Mouse (Mus musculus): Measurements from ENCODE around the gene Aebp2.
A peak's percentile ranks its signal among the peaks of the same experiment; 100 is the strongest.
"Not testable (repeated sequence)": the region's sequence is repeated elsewhere in the genome, so short reads cannot be mapped to it uniquely, and the experiment has no call there.

Gene Aebp2

DNA sequence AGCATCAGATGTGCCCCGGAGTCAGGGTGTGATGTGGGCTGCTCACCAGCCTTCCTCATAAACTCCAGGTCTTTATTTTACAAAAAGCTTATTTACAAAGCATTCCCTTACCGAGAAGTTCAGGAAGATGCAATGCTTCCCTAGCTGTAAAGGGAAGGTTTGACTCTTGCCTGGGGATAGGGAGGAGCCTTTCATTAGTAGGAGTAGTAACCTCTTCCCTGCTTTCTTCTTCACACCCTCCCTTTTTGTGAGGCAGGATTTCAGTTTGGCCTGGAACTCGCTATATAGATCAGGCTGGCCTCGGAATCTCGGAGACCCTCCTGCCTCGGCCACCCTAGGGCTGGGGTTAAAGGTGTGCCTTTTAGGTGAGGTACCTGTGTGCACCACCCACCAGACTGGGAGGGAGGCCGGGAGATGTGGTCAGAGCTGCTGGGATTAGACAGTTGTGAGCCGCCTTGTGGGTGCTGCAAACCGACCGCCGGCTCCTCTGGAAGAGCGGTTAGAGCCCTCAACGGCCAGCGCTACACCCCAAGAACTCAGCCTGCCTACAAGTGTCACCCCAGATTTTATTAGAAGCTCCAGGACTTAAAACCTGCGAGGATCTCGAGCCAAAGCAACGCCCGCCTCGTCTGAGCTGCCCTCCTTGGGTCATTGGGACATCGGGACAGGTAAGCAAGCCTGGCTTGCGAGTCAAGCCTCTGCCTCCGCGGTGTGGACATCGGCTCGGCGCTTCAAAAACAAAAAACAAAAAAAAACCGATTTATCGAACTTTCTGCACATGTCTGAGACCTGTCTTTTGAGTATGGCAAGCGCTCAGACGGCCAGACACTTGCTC, at the start of gene Aebp2:
Gene Aebp2 (plus strand): TSS at position 273 of the 835 bp plus-strand sequence.
- peak; percentile 79 for DNase-seq (ENCODE audit: low read depth, low spot score)

DNA sequence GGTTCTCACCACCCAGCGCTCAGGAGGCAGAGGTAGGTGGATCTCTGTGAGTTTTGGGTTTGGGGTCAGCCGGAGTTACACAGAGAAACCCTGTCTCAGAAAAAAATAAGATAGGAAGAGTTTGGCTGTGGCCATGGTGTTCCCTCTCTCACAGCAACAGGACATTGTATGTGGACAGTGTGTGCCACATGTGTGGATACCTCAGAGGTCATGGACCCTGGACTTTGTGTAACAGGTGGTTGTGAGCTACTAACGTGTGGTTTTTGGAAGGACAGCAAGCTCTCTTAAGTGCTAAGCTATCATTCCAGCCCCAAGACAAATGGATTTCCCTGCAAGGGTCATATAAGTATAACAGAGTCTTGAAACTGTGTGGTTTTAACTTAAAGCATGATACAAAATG, 47.5 kb upstream of the Aebp2 start:
- DNase-seq (ENCODE audit: low read depth, low spot score), result no peak

DNA sequence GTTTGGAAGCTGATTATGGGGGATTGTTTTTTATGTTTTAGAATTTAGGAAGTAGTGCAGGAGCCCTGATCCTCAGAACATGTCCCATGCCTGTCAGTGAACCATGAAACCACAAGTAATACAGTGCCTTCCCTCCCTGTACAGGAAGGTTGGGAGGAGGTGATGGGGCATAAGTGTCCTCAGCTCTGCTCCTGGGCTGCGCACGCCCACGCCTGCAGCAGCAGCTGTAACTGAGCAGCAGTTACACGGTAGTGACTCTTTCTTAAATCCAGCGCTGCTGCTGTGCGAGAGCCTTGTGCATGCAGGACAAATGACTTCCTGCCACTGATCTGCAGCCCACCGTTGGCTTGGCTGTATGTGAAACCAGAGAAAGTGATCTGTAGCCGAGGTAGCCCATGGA, 46.3 kb upstream of the Aebp2 start:
- peak; percentile 29 for DNase-seq (ENCODE audit: low read depth, low spot score)

DNA sequence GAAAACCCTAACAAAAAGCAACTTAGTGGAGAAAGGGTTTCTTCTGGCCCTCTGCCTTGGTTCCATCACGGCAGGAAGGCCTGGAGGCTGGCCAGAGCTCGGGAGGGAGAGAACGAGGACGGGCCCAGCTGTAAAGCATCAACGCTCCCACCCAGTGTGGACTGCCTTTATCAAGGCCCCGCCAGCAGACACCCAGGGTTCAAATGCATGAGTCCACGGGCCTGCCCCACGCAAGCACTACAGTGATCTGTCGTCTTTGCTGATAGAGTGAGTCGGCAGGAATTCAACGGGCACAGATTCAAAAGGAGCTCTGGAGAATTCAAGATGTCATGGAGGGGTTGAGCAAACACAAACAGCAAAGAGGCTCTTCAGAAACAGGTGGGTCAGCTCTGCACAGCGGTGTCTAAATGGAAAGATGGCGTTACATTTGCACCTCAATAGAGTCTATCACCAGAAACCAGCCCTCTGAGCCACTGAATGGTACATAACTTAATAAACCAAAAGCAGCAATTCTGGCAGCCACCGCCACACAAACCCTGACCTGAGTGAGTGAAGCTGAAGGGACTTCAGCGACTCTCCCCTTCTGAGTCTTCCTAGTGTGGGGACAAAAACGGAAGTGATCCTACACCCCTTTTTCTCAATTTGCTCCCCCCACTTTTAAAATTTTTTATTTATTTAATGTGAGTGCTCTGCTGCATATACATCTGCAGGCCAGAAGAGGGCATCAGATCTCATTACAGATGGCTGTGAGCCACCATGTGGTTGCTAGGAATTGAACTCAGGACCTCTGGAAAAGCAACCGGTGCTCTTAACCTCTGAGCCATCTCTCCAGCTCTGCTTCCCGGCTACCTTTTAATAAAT, 45.3 kb upstream of the Aebp2 start:
- DNase-seq (ENCODE audit: low read depth, low spot score), result peak; percentile 80

DNA sequence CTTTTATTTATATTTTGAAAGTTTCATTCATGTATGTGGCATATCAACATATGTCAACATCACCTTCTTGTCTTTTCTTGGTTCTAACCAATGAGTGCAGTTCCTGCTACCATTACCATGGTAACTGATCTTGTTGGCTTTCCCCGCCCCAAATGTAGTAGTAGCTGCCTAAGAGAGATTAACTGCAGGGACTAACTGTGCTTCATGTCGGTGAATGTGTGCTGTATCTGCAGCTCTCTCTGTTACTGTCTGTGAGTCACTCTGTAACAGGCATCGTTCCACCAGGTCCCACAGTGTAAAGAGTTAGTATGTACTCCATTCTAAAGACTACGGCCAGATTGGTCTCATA, 44.7 kb upstream of the Aebp2 start:
- peak; percentile 38 for DNase-seq (ENCODE audit: low read depth, low spot score)

DNA sequence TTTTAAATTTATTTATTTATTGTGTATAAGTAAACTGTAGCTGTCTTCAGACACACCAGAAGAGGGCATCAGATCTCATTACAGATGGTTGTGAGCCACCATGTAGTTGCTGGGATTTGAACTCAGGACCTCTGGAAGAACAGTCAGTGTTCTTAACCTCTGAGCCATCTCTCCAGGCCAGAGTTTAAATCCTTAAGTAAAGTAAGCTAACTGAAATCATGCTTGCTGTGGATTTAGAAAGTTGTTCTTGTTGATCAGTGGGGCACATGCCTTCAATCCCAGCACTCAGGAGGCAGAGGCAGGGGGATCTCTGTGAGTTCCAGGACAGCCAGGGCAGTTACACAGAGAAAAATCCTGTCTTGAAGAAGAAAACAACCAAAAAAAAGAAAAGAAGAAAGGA, 43.5 kb upstream of the Aebp2 start:
- DNase-seq (ENCODE audit: low read depth, low spot score), result not testable (repeated sequence)

DNA sequence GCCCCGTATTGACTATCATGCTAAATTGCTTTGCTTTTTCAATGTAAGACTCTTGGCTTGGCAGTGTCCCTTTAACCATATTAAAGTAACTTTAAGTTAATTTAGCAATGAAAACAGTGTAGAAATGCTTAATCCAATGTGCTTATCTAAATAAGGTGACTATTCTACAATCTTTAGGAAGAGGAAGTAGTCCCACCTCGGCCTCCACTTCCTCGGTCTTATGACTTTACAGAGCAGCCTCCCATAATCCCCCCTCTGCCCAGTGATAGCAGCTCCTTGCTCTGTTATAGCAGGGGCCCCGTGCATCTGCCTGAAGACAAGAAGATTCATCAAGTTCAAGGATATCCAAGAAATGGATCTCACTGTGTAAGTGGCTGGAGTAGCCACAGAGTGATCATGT, 42.3 kb upstream of the Aebp2 start:
- no peak for DNase-seq (ENCODE audit: low read depth, low spot score)

DNA sequence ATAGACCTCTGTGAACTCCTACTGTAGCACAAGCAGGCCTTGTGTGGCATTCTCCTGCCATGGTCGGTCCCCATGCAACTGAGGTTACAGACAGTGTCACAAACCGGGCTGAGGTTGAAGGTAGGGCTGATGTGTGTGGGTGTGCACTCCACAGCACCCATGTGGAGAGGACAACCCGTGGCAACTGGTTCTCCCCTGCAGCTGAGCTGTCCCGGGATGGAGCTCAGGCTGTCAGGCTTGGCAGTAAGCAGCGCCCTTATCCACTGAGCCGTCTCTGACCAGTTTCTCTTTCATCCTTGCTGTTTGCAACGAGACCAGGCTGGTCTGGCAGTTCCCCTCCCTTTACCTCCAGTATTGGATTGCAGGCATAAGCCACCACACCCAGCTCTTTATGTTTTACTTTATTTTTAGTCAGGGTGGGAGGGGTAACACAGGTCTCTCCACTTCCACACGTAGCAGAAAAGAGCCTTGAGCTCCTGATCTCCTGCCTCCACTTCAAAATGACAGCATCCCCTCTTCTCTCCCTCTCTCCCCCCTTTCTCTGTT, 35.7 kb upstream of the Aebp2 start:
- no peak for DNase-seq (ENCODE audit: low read depth, low spot score)

DNA sequence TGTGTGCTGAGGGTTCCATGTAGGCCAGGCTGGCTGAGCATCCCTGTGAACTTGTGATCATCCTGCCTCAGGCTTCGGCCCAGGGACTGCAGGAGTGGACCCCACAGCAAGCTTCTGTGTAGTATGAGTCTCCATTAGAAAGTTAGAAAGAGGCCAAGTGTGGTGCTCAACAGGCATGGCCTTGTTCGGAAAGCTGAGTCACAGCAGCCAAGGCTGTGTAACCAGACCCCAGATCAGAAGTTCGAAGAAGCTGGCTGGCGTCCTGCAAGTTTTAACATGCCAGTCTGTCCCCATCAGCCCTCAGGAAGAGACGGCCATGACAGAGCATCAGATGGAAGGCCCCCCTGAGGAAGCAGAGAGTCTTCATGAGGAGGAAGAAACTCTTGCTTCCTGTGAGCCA, 31.1 kb upstream of the Aebp2 start:
- DNase-seq (ENCODE audit: low read depth, low spot score), result no peak

DNA sequence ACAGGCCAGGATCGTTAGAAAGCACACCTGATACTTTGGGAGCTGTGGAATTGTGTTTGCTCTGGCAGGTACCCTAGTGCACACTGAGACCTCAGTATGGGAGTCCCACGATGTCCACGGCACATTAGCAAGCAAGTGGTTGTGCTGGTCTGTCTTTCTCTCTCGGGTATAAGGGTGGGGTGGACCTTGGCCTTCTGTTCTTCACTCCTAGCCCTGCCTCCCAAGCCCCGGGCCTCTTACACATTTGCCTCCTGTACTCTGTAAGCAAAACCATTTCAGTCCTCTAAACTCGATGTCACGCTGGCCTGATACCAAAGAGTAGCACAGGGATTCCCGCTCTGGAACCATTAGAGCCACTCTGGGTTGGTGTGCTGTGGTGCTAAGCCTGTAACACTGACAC, 29.8 kb upstream of the Aebp2 start:
- DNase-seq (ENCODE audit: low read depth, low spot score), result no peak

DNA sequence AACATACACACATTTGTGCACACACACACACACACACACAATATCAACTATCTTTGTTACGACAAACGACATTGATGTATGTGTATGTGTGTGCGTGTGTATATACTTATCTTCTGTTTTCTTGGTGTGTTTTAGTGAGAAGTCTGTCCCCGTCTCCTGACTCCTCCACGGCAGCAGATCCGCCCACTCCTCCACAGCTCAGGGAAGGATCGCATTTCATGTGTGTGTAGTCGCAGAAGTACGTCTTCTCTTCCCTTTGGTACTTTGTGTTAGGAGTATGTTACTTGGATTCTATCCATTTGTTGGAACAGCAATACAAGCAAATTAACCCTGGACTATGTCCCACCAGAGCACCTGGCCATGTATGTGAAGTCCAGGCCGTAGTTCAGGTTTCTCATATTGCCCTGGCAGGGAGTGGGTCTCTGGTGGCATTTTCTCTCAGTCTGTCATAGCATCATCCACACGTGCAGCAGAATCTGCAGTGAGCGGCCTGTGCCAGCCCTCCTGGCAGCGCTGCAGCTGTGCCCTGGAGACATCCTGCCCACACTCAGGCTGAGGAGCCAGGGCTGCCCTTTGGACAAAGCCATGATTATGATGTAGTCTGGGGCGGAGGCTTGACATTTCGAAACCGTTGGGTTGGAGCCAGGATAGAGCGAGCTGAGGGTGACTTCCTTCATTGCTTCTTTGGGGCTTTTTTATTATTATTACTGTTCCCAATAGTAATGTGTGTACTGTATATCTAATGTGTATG, 28.9 kb upstream of the Aebp2 start:
- DNase-seq (ENCODE audit: low read depth, low spot score), result no peak

DNA sequence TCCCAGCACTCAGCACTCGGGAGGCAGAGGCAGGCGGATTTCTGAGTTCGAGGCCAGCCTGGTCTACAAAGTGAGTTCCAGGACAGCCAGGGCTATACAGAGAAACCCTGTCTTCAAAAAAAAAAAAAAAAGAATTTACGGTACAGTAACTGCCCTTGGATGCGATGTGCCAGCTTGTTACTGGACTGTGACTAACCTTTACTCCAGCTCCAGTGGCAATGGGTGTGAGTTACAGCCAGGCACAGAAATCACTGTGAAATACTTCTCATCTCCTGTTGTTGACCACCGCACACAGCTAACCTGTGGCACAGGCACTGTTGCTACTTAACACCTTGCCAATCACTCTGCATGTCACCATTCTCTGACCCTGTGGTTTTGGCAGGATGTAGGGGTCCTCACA, 26.9 kb upstream of the Aebp2 start:
- DNase-seq (ENCODE audit: low read depth, low spot score), result not testable (repeated sequence)

DNA sequence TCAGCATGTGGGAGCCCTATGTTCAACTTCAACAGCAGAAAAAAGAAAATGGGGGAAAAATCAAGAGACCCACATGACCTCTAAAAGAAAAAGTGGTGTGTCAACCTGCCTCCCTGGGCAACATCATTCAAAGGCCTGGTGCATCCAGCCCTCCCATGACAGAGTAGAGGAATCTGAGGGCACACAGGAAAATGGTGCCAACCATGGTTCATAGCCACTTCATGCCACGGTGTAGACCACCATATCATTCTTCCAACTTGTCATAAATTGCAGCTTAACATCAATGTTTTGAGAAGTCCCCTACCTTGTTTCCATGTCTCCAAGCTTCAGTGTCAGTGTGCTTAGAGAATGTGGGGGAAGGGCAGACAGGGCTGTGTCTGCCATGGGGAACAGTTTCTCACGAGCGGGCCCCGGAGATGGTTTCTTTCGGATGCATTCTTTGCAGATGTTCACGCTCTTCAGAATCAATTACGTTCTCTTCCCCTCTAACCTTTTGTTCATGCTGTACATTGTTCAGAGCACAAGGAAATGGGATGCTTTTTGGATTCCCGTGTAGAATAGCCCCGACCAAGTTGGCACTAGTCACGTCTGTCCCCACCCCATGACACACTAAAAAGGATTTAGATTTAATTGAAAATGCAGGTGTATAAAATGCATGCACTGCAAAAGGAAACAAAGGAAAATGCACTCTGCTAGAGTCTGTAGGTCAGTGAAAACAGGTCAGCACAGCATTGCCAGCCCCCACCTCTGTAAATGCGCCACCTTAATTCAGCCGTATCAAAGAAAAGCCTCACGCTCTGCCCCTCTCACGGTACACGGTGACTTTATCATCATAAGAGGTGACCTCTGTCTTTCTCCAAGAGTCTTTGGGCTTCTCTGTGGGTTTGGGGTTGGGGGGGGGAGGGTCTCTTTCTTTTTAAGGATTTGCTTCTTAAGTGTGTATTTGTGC, 24.8 kb upstream of the Aebp2 start:
- no peak for DNase-seq (ENCODE audit: low read depth, low spot score)

DNA sequence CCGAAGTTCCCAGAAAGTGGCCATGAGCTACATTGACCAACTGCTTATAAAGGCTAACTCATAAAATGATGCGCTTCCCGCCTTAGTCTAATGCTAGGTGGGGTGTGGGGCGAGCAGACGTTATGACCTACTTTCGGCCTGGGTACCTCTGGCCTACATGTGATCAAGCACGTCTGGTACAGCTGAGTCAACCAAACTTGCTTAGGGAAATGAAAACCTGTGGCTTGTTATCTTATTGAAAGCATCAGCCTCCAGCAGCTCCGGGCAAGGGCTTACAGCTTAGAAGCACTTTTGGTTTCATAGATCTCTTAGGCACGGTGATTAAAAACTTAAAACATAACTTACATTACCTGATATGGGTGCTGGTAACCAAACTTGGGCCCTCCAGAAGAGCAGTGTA, 23.9 kb upstream of the Aebp2 start:
- no peak for DNase-seq (ENCODE audit: low read depth, low spot score)

DNA sequence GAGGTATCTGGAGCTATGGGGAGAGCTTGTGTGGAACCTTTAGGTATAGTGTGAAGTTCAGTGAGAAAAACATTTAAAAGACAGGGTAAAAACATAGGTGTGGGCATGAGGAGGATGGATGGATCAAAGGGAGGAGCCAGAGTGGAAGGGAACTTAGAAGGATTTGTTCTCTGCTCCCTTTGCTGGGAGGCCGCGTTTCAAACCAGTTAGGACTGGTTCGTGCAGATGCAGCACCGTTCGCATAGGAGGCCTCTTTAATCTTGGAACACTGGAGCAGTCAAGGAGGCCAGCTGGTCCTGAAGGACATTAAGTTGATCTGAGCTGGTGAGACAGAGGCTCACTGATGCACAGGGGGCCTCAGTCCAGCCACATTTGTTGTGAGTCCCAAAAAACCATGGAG, 23.1 kb upstream of the Aebp2 start:
- DNase-seq (ENCODE audit: low read depth, low spot score), result peak; percentile 72

DNA sequence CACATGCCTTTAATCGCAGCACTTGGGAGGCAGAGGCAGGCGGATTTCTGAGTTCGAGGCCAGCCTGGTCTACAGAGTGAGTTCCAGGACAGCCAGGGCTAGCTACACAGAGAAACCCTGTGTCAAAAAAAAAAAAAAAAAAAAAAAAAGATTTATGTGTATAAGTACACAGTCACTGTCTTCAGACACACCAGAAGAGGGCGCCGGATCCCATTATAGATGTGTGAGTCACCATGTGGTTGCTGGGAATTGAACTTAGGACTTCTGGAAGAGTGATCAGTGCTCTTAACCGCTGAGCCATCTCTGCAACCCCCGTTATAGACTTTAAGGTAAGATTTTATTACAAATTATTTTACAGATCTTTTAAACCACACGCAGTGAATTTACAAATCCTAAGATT, 21.8 kb upstream of the Aebp2 start:
- peak; percentile 41 for DNase-seq (ENCODE audit: low read depth, low spot score)

DNA sequence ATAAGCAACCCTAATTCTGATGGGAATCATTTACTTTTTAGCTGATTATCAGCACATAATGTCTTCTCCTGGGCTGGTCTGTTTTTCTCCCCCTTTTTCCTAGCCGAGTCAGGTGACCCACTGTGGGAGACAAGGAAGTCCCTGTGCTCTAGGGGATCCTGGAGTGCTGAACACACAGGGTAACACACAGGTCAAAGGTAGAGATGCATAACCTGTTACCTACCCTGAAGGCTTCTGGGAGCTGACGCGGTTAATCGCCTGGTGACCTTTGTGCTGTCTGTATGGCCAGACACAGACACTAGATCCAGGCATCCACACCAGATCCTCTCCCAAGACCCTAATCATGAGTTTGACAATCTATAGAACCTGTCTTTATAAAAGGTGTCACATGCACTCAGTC, 21.3 kb upstream of the Aebp2 start:
- DNase-seq (ENCODE audit: low read depth, low spot score), result no peak

DNA sequence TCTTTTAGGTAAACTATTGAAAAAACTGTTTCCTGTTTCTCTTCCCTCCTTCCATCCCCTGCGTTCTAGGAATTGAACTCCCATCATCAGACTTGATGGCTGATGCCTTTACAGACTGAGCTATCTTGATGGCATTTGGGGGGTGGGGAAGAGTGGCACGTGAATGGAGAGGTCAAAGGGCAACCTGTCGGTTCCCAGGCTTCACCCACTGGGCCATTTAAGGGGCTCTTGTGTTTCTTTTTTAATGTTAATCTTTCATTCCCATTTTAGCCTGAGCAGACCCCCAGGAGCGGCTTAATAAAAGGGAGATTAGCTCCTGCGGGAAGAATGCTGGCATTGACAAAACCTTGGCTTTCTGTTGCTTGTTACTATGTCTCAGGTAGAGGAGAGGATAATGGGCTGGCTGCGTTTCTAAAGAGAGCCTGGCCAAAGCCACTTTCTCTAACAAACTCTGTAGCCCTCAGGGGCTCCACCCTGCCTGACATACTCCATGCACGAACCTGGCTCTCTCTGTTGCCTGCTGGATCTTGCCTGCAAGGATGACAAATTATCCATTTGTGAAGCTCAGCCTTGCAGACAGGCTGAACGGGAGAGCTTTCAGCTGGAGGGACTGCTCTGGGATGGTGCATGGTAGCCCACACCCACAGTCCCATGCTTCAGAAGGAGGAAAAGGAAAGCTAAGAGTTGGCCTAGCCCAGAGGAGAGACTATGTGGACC, 19.1 kb upstream of the Aebp2 start:
- peak; percentile 97 for DNase-seq (ENCODE audit: low read depth, low spot score)

DNA sequence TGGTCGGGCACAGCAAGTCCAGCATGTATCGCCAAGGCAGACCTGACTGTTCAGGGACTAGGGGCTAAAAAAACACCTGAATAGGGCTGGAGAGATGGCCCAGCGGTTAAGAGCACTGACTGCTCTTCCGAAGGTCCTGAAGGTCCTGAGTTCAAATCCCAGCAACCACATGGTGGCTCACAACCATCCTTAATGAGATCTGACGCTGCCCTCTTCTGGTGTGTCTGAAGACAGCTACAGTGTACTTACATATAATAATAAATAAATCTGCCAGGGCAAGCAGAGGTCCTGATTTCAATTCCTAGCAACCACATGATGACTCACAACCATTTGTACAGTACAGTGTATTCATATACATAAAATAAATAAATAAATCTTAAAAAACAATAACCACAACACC, 17.3 kb upstream of the Aebp2 start:
- DNase-seq (ENCODE audit: low read depth, low spot score), result not testable (repeated sequence)

DNA sequence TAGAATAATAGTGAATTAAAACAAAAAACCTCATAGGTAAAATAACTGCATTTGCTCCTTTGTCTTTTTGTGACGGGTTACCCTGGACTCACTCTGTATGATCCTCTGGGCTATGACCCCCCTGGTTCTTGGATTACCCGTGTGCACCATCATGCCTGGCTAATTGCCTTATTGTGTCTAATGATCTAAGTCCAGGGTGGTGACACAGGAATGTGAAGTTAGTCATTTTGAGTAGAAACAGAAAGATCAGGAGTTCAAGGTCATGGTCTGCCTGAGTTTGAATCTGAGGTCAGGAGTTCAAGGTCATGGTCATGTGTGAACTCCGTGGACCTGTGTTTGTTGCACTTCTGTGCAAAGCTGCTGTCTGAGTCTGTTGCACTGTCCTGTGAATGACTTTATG, 16.7 kb upstream of the Aebp2 start:
- DNase-seq (ENCODE audit: low read depth, low spot score), result peak; percentile 88

Data from ZHBTc4 (cell line).